Mouse (Mus musculus) spleen, adult 2 months (tissue): ENCODE measurements around the gene Ifna5. TPM values are rescaled to one million over a fixed set of nuclear protein-coding genes. Genes with fewer than 3 reads are reported as not detected.

Experiments
- DNase-seq, 2 experiments: peaks; one replicate each; pipeline versions ENCODE4 v3.0.0 to v3.0.0-alpha.2; 2012 to 2021; ENCODE audit warnings: low spot score in 2 of 2, low read depth in 1 of 2
- H3K27ac ChIP-seq: fragments of 200-500 bp; 2 replicates; pipeline ENCODE4 v1.5.1; 2012; ENCODE audit warnings: low read length, inconsistent platforms; ENCODE audit not compliant: insufficient read depth
- H3K27me3 ChIP-seq: fragments of 200-500 bp; 2 replicates; pipeline ENCODE4 v1.6.1; 2012; ENCODE audit warnings: mild to moderate bottlenecking, moderate library complexity, low read length, inconsistent platforms; ENCODE audit not compliant: control insufficient read depth, insufficient read depth
- H3K36me3 ChIP-seq: fragments of 200-500 bp; 2 replicates; pipeline ENCODE4 v1.6.1; 2012; ENCODE audit warnings: mild to moderate bottlenecking, low read length, inconsistent platforms; ENCODE audit not compliant: control insufficient read depth, insufficient read depth
- H3K4me1 ChIP-seq: fragments of 200-500 bp; 2 replicates; pipeline ENCODE4 v1.6.1; 2011; ENCODE audit warnings: inconsistent platforms; ENCODE audit not compliant: control insufficient read depth, insufficient read depth, insufficient read length
- H3K4me3 ChIP-seq: fragments of 200-500 bp; 2 replicates; pipeline ENCODE4 v1.5.1; 2011; ENCODE audit warnings: mild to moderate bottlenecking, inconsistent platforms; ENCODE audit not compliant: insufficient read depth, insufficient read length; ENCODE audit errors: extremely low read depth
- CTCF ChIP-seq: fragments of 200-500 bp; IDR thresholded peaks from 2 replicates; pipeline ENCODE4 v1.5.1; 2011; ENCODE audit warnings: mild to moderate bottlenecking, inconsistent platforms; ENCODE audit not compliant: insufficient read depth, insufficient read length, insufficient replicate concordance; ENCODE audit errors: extremely low read depth
- POLR2A ChIP-seq: fragments of 200-500 bp; IDR thresholded peaks from 2 replicates; pipeline ENCODE4 v1.6.1; 2011; ENCODE audit warnings: low read depth, low read length, inconsistent platforms
- WGBS: fragments of 180-500 bp; shearing (Covaris S2); methylation state at CpG from one replicate; pipeline ENCODE4 v1.1.7; 2018; 5-methylcytosine and 5-hydroxymethylcytosine counted together
- polyA plus RNA-seq: library from polyadenylated mRNA; depleted of rRNA; stranded (reverse); fragments of >200 nt; gene quantifications from 2 replicates; pipeline ENCODE4 v1.2.3, GENCODE M21; 2012

The Ifna5 gene
- polyA plus RNA-seq, 1 experiment, result not detected

GRCm38 (mm10) chr4:88865011-88865569 lies 29.8 kb downstream of the Ifna5 start:
- whole genome bisulfite sequencing, result 11% methylated on average over 6 of the region's 6 CpGs
- H3K36me3 ChIP-seq, result no peaks in the 10 kb centered on the region
- peaks cover 9% of the 10 kb centered on the region; the same call in 1 of the 2 replicates for H3K4me1 ChIP-seq
- H3K27me3 ChIP-seq, result no peaks in the 10 kb centered on the region
- peak overlapping the region; percentile 79 for H3K27ac ChIP-seq
- TF ChIP-seq CTCF, result no peak
- H3K4me3 ChIP-seq, result no peak overlapping the region
- DNase-seq, result no peak

- 0 out of 2 replicates have a peak overlapping the region, but pooled peaks have one; percentile 62 for H3K4me3 ChIP-seq
- H3K27me3 ChIP-seq, result no peaks in the 10 kb centered on the region
- under 1% methylated on average over 8 of the region's 8 CpGs for WGBS
- peak; percentile 64 to 78 for DNase-seq
- no peak overlapping the region for H3K27ac ChIP-seq
- H3K4me1 ChIP-seq, result peaks cover 9% of the 10 kb centered on the region; the same call in 1 of the 2 replicates
- no peaks in the 10 kb centered on the region for H3K36me3 ChIP-seq
- TF ChIP-seq POLR2A, result no peak
- TF ChIP-seq CTCF, result peak; percentile 99
These were observed 32.1 kb downstream of the Ifna5 start for GRCm38 (mm10) chr4:88867366-88867925.

GRCm38 (mm10) chr4:88867926-88868911 lies 32.9 kb downstream of the Ifna5 start:
- no peaks in the 10 kb centered on the region for H3K27me3 ChIP-seq
- DNase-seq, result peak; percentile 31 to 58
- no peaks in the 10 kb centered on the region for H3K36me3 ChIP-seq
- peaks cover 9% of the 10 kb centered on the region; the same call in 1 of the 2 replicates for H3K4me1 ChIP-seq
- H3K4me3 ChIP-seq, result peak overlapping the region; percentile 62
- 7% methylated on average over 31 of the region's 31 CpGs for WGBS
- TF ChIP-seq POLR2A (no peak), CTCF (no peak)
- H3K27ac ChIP-seq, result peak overlapping the region; percentile 42

- no peak overlapping the region for H3K27ac ChIP-seq
- H3K4me1 ChIP-seq, result 0 out of 2 replicates have a peak, but pooled peaks cover under 1% of the 10 kb centered on the region
- TF ChIP-seq POLR2A (no peak), CTCF (no peak)
- H3K27me3 ChIP-seq, result no peaks in the 10 kb centered on the region
- H3K36me3 ChIP-seq, result no peaks in the 10 kb centered on the region
- H3K4me3 ChIP-seq, result no peak overlapping the region
- 3% methylated on average over 2 of the region's 2 CpGs for WGBS
- DNase-seq, result no peak
These were observed 37.4 kb downstream of the Ifna5 start for GRCm38 (mm10) chr4:88872691-88873090.

- H3K4me1 ChIP-seq, result no peaks in the 10 kb centered on the region
- H3K36me3 ChIP-seq, result no peaks in the 10 kb centered on the region
- no peak for TF ChIP-seq CTCF
- TF ChIP-seq POLR2A, result no peak
- WGBS, result 56% methylated on average over 4 of the region's 4 CpGs
- H3K27me3 ChIP-seq, result no peaks in the 10 kb centered on the region
- DNase-seq, result no peak
- H3K27ac ChIP-seq, result no peak overlapping the region
- no peak overlapping the region for H3K4me3 ChIP-seq
These were observed 40.2 kb downstream of the Ifna5 start for GRCm38 (mm10) chr4:88875435-88876095.

- H3K27me3 ChIP-seq, result no peaks in the 10 kb centered on the region
- H3K4me3 ChIP-seq, result no peak overlapping the region
- WGBS, result 63% methylated on average over 4 of the region's 4 CpGs
- TF ChIP-seq POLR2A, result no peak
- TF ChIP-seq CTCF, result no peak
- DNase-seq, result no peak
- no peaks in the 10 kb centered on the region for H3K36me3 ChIP-seq
- H3K4me1 ChIP-seq, result no peaks in the 10 kb centered on the region
- no peak overlapping the region for H3K27ac ChIP-seq
These were observed 41.2 kb downstream of the Ifna5 start for GRCm38 (mm10) chr4:88876520-88876919.
